Mouse (Mus musculus): ENCODE measurements around the gene Tes.

- TF ChIP-seq CTCF (IDR thresholded peaks at IDR 0.05; ENCODE audit: control insufficient read depth, insufficient read depth, low read length): no peak
- no peak for TF ChIP-seq POLR2A (IDR thresholded peaks at IDR 0.05; ENCODE audit: borderline replicate concordance, control insufficient read depth, low read depth, low read length)
These were observed 7.4 kb downstream of the Tes start for GRCm38 (mm10) chr6:17072338-17072737.

Data from bone marrow, adult 2 months (tissue).